Mouse (Mus musculus): ENCODE data around the gene Nsun2.

Nsun2 gene

GRCm38 (mm10) chr13:69524158-69524530, 9.4 kb upstream of the Nsun2 start:
- DNase-seq (ENCODE audit: extremely low read depth, low read depth), result no peak

GRCm38 (mm10) chr13:69525867-69526266, 7.7 kb upstream of the Nsun2 start:
- DNase-seq (ENCODE audit: extremely low read depth, low read depth), result no peak

DNA sequence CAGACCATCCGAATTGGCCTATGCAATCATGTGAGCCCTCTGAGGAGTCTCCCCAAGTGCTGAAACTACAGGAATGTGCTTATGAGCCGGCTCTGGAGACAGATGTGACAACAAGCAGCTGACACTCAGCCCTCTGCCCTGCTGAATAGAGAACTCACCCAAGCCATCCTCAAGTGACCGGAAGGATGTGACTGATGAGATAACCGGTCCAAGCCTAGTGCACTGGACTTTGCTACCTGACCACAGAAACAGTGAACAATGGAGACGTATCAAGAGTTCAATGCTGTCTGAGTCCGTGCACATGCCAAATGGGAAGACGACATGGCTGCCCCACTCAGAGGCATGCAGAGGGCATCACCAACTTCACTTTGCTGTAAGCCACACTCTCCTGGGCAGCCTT, 5.0 kb upstream of the Nsun2 start:
- DNase-seq (ENCODE audit: extremely low read depth, low read depth), result no peak

DNA sequence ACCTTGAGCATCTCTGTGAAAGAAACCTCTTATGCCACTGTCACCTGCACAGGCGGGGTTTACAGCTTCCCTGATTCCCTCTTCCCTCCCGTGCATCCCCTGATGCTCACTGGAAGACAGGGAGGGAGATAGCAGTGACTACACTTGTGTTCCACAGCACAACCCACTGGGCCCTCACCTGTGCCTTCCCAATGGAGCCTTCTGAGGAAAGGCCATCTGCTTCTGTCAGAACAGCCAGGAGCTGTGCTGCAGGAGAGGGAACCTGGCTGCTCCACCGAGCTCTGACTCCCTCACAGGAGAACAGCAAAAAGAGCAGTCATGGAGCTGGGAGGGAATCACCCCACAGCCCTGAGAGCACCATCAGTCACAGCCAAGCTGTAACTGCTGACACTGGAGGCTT, 3.4 kb upstream of the Nsun2 start:
- DNase-seq (ENCODE audit: extremely low read depth, low read depth), result no peak

DNA sequence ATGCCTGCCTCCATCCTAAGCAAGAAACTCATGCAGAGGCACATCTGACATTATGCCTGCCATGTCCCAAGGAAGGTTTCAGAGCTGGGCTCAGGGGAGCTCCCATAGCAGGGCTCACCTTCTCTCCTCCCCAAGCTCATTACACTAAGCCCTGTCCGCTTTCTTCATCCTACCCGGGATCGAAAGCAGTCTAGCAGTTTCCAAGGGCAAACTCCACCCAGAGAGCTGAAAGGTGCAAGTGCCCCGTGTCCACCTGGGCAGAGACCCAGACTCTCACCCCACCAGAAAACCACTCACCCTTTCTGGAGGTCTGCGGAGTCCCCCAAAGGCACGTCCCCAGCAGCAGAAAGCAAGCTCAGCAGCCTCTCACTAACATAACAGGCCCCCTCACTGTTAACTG, 2.6 kb upstream of the Nsun2 start:
- no peak for DNase-seq (ENCODE audit: extremely low read depth, low read depth)

GRCm38 (mm10) chr13:69531431-69531830, 2.1 kb upstream of the Nsun2 start:
- DNase-seq (ENCODE audit: extremely low read depth, low read depth), result no peak

DNA sequence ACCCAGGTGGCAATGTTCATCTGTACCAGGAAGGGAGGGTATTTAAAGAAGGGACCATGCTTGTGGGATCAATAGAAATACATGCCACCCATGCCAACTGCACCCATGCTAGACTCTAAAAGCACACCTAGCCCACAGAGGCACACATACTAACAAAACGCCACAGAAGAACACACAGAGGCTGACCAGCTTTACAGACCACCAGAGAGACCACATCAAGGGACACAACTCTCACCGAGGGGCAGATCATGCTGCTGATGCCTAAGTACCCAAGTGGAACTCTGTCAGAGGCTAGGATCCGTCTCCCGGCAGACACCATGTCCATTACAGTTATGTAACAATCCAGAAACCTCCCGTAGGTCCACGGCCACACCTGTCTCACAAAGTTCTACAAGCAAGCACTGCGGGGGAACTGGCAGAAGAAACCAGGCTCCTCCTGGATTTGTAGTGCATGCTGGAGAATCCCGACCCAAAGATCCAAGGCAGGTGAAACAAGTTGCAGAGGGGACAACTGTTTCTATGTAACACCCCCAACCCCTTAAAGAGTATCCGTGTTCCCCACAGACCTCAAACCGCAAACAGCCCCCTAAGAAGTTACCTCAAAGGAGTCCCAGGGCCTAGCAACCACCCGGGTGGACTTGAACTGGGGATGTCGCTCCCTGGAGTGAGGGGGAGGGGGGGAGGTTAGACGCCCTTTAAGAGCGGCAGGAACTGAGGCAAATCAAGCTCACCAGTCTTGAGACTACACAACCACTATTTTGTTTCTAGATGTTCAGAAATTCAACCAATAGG, 1.2 kb upstream of the Nsun2 start:
- no peak for DNase-seq (ENCODE audit: extremely low read depth, low read depth)

DNA sequence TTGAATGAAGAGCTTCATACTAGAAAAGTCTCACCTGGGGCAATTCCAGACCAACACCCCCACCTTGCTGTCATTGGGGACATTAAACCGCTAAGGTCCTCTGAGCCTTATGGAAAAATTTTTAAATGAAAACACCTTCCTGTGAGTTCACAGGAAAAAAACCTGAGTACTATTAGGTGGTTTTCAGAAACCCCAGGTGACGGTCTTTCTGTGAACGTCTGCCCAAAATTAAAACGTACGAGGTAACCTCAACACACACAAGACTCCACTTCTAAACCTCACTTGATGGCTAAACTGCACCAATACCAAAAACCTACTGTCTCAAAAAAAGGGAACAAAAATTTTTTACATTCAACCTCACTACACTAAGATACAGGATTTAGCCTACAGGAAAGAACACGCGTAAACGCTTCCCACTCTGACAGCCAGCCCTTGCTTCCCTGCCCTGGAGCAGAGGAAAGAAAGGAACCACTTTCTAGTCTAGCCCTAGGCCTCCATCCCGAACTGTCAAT, 597 bp upstream of the Nsun2 start:
- peak; percentile 33 for DNase-seq (ENCODE audit: extremely low read depth, low read depth)

DNA sequence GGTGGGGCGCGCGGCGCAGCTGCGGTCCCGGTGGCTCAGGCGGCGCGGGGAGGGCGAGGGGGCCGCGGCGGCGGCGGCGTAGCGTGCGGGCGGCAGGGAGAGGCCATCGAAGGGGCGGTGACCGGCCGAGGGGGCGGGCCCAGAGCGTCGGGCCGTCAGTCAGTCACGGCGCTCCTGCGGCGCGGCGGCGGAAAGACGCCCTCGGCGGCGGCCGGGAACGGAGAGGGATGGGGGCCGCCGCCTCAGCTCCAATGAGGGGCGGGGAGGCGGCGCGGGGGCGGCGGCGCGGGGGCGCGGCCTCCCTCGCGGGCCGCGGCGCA, 748 bp downstream of the Nsun2 start, which contains the start of gene Tent4a:
Tent4a (minus strand) TSS at position 284 of the 320 bp plus-strand sequence.
- no peak for DNase-seq (ENCODE audit: extremely low read depth, low read depth)

- DNase-seq (ENCODE audit: extremely low read depth, low read depth), result peak; percentile 67
Observed at GRCm38 (mm10) chr13:69534654-69535551, 1.4 kb downstream of the Nsun2 start.

DNA sequence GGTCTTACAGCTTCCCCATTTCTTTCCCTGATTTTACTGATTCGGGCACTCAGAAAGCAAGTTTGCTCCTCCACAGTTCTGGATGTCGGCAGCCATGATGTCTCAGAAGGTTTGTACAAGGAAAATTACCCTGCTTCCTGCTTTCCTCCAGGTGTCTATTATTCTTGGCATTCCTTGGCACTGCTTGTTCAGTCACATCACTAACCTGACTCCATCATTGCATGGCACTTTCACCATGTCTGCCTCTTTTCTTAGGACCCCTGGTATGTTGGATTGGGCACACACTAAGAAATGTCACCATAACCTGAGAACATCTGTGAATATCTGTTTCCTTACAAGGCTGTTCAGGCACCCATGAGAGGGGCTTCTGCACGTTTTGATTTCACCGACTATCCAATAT, 2.5 kb downstream of the Nsun2 start:
- no peak for DNase-seq (ENCODE audit: extremely low read depth, low read depth)

- DNase-seq (ENCODE audit: extremely low read depth, low read depth), result no peak
Observed at GRCm38 (mm10) chr13:69537366-69537765, 3.8 kb downstream of the Nsun2 start.

GRCm38 (mm10) chr13:69538327-69538726, 4.8 kb downstream of the Nsun2 start:
- no peak for DNase-seq (ENCODE audit: extremely low read depth, low read depth)

GRCm38 (mm10) chr13:69541209-69541608, 7.7 kb downstream of the Nsun2 start:
- DNase-seq (ENCODE audit: extremely low read depth, low read depth), result no peak

GRCm38 (mm10) chr13:69541776-69542175, 8.2 kb downstream of the Nsun2 start:
- DNase-seq (ENCODE audit: extremely low read depth, low read depth), result no peak

GRCm38 (mm10) chr13:69542571-69543352, 9.2 kb downstream of the Nsun2 start:
- DNase-seq (ENCODE audit: extremely low read depth, low read depth), result no peak

GRCm38 (mm10) chr13:69543595-69543994, 10.0 kb downstream of the Nsun2 start:
- DNase-seq (ENCODE audit: extremely low read depth, low read depth), result no peak

- DNase-seq (ENCODE audit: extremely low read depth, low read depth), result no peak
Observed at GRCm38 (mm10) chr13:69545019-69545418, 11.5 kb downstream of the Nsun2 start.

- DNase-seq (ENCODE audit: extremely low read depth, low read depth), result no peak
Observed at GRCm38 (mm10) chr13:69547488-69548180, 14.1 kb downstream of the Nsun2 start.

- DNase-seq (ENCODE audit: extremely low read depth, low read depth), result no peak
Observed at GRCm38 (mm10) chr13:69549980-69550379, 16.4 kb downstream of the Nsun2 start.

- DNase-seq (ENCODE audit: extremely low read depth, low read depth), result no peak
Observed at GRCm38 (mm10) chr13:69550831-69551230, 17.3 kb downstream of the Nsun2 start.
